Mouse (Mus musculus) layer of hippocampus, postnatal 25 days (tissue): ENCODE measurements at regions not wholly inside any gene's neighbourhood (a gene's known extent, or its start where the extent isn't known, plus 50 kb on each side); places are given as distances from the start of the nearest gene placed in this dataset.
A peak's percentile ranks its signal among the peaks of the same experiment; 100 is the strongest.

Experiments used
- DNase-seq, 2 experiments: peaks; one replicate each; pipeline ENCODE4 v3.0.0; 2022; ENCODE audit warnings: mixed read lengths in 2 of 2, low spot score in 1 of 2; ENCODE audit errors: extremely low spot score in 1 of 2

DNA sequence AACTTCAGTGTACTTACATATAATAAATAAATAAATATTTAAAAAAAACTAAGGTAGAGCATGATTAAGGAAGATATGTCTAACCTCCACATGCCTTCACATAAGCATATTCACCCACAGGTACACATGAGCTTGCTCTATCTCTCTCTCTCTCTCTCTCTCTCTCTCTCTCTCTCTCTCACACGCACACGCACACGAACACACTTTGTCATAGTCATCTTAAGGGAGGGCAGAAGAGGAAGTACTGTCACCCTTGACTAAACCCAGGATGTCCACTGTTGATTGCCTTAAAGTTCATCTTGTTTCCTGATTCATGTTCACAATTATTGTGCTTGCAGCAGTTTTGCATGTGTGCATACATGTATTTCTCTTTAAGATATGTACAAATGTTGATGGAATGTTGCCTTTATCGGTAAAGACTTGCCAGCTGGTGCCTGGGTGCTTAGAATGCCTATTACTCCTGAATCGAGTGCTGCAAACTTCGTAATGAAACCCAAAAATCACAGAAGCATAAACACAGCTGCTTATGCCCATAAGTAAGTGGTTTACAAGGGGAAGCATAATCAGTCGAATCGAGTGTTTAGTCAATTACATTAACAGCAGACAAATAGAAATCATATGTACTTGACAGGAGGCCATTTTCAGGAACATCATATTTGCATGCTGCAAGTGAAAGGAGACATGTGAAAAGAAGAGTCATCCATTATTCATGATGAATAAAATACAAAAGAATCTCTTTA lies 84.3 kb downstream of the Tmem168 start:
- DNase-seq = no peak

GRCm38 (mm10) chr6:13514126-13514525 lies 93.8 kb downstream of the Tmem168 start:
- DNase-seq = no peak

DNA sequence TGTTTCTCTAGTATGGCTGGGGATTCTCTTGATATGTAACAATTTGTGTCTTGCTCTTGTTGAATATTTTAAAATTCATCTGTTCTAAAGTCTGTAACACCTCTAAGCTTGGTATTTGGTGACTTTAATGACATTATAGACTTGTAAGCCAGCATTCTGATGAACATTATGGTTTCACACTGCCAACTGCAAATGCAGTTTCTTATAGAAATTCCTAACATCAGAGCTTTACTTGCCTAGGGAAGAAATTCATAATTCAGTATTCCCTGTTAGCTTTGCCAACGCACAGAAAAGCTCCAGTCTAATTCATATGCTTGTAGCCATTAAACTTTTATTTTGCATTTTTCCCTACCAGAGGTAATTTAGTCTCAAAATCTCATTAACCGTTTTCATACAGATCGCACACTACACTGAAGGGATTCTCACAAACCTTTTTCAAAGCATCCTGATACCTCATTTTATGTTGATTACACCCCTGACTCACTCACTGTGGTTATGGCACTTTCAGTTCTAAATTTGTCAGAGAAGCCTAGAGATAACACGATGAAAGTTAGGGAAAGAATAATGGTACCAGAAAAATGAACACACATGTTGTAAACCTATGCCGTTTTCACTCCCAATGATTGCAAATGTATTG lies 131.3 kb downstream of the Tmem168 start:
- no peak for DNase-seq

GRCm38 (mm10) chr6:13449160-13449787 lies 158.6 kb downstream of the Tmem168 start:
- no peak for DNase-seq

- peak in 1 of 2 experiments; percentile 38 for DNase-seq
Measured at GRCm38 (mm10) chr6:13413768-13414167, 189.0 kb upstream of the Vwde start.

DNA sequence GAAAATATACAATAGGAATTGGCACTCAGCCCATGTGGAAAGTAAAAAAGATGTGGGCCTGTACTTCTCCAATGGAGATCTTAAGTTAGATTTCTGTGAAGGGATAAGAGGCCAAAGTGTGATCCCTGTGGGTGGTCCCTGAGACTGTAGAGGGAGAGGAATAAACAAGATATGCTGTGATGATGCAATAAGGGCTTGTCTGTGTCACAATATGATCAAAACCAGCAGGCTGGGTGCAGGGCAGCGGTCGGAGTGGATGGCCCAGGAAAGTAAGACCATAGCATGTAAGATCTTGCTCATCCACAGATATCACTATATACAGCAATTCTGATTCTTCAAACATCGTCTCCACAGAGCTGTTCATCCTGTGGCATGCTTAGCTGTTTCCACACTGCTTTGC lies 188.3 kb upstream of the Vwde start:
- DNase-seq = no peak

DNA sequence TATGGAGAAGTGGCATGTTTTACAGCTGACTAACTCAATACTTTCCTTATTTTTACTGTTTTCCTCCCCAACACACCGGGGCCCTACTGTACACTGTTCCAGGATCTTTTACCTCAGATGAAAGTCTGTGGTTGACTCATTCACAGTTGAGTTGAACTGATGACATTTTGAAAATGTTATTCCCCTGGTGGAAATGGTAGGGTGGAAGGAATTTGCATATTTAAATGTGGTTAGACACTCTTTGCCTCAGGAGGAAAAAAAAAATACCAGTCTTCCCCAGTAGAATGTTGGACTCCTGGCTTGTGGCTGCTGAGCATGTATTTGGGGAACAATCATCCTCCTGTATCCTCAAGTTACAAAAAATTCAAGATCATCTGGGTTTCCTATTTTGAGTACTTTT lies 159.7 kb upstream of the Vwde start:
- DNase-seq = no peak

DNA sequence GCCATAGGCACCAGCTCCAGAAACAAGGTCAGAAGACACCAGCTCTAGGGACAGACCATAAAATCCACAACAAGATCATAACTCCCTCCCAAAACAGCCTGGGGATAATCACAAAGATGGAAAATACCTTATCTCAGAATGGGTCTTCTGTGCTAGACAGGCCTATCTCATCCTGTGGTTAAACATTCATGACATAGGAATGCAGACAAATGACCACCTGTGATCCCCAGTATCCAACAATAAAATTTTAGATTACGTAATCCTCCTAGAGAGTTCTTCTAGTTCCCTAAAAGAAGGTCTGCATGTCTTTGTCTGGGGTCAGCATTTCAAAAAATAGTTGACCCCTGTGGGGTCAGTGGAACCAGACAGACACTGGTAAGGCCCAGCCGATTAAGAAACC lies 158.4 kb upstream of the Vwde start:
- no peak for DNase-seq

DNA sequence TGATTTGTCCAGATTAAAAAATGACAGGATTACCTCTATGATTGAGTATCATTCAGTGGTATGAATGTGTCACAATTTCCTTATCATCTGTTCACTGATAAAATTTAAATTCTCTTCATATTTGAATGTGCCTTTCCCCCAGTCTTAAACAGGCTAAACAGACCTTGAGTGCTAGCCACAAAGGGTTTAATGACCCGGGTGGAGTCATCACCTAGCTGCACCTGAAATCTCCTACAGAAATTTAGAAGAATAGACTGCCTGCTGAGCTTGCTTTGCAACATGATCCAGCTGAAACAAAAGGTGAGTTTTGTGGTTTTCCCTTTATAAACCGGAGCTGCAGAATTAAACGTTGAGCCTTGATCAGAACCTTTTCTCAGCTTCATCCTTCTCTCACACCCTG lies 156.1 kb upstream of the Vwde start:
- DNase-seq = no peak

DNA sequence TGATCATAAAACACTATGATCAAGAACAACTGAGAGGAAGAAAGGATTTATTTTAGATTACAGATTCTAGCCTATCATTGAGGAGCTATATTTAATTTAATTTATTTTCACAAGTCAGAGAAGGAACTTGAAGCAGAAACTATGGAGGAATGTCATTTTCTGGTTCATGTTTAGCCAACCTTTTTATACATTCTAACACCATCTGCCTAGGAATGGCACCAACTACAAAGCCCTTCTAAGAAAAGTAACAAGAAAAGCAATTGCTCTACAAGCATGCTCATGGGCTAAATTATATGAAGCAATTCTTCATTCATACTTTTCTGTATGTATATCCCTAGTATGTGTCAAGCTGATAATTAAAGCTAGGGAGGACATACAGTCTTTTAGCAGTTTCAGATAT lies 155.0 kb upstream of the Vwde start:
- no peak for DNase-seq

DNA sequence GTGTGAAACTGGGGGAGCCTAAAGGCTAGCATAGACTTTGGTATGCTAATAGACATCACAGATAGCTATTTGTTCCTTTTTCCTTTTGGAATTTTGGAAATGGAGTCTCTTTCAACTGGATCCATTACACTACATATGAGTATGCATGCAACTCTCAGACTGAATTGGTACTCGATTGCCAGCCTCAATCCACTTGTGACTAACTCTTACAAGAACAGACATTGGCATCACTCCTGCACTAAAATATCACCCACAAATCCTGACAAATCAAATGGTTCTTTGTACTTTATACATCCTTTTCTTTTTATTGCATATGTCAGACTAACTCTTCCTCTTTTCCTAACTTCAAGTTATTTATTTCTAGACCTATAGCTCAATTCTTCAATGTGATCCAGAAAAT lies 149.1 kb upstream of the Vwde start:
- no peak for DNase-seq

DNA sequence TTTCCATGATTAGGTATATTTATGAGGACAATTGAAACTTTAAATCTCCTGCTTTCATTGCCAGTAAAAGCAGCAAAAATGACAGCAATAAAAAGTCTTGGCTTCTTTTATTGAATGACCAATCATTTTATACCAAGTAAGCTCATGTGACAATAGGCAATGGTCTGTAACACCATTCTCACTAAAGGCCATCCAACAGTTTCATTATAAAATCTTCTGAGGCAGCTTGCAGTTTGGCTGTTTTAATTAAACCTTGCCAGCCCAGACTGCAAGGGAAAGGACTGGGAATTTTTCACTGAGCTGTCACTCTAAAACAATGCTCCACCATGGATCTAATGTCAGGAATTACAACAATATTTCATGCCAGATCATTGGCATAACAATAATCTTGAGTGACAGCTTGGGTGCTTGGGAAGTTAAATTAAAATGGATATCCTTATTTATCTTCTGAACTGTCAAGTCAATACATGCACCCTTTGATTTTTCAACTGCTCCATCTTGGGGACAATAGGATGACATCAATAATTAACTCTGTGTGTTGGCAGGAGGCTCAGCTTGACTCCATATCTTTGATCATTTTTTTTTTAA lies 145.0 kb upstream of the Vwde start:
- no peak for DNase-seq
